Mouse (Mus musculus) CD8-positive naive resting alpha-beta T cell, adult 2 months (primary cell): ENCODE results near the gene Tm9sf4.

Experiments used
- DNase-seq, 2 experiments: peaks; one replicate each; pipeline ENCODE4 v3.0.0; 2022; ENCODE audit warnings: low read depth in 2 of 2, low spot score in 2 of 2

Tm9sf4 gene

DNA sequence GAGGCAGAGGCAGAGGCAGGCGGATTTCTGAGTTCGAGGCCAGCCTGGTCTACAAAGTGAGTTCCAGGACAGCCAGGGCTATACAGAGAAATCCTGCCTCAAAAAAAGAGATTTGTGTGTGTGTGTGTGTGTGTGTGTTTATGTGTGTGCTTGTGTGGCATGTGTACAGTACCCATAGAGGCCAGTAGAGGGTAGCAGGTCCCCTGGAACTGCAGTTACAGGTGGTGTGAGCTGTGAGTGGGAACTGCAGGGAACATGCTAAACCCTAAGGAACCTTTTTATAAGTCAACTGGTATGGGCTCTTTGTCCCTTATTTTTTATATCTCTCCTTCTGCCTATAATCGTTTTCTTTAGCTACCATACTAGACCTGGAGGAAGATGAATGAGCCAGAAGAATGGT lies 3.8 kb upstream of the Tm9sf4 start:
- DNase-seq, result peak in 1 of 2 experiments; percentile 23

DNA sequence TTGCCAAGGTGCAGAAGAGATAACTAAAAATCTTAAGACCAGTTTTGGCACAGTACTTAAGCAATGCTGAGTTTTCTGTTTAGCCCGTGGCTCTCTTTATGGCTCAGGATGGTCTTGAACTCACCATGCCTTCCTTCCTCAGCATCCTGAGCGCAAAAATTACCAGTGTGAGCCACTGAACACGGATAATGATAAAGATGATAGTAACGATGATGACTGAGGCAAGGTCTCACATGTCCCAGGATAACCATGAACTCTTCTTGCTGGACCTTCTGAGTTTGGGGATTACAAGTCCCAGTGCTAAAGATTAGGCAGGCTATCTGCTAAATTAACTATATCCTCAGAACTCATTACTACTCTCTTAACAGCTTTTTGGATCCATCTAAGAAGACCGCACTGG lies 970 bp upstream of the Tm9sf4 start:
- no peak for DNase-seq

GRCm38 (mm10) chr2:153161684-153162080 lies 579 bp downstream of the Tm9sf4 start:
- no peak for DNase-seq

GRCm38 (mm10) chr2:153167136-153167535 lies 6.0 kb downstream of the Tm9sf4 start:
- DNase-seq, result no peak

- DNase-seq, result no peak
Measured at GRCm38 (mm10) chr2:153168134-153168820, 7.2 kb downstream of the Tm9sf4 start.

GRCm38 (mm10) chr2:153170490-153171224 lies 9.6 kb downstream of the Tm9sf4 start:
- DNase-seq, result no peak

- DNase-seq, result no peak
Measured at GRCm38 (mm10) chr2:153171966-153172365, 10.9 kb downstream of the Tm9sf4 start.

DNA sequence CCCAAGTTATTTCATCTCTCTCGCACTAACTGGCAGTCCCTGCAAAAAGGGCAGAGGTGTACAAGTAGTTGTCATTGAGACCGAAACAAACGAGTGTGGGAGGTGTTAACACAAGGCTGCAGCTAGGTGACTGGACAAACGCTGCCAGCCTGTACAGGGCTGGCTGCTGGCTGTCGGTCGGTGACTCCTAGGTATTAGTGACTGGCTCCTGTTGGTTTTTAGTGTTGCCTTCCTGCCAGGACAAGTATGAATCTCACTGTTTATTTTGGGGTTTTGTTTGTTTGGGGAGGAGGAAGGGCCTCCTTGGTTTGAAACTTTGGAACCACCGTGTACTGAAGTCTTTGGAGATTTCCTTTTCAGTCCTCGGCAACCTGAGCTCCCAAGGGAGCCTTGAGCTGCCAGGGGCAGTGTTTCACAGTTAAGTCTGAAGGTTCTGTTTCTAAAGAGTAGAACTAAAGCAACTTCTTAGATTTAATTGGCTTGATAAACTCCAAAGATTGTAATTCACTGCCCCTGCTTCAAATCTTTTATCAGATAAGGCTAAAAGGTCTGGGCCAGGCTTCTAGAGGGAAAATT lies 15.0 kb downstream of the Tm9sf4 start:
- DNase-seq, result no peak

- DNase-seq, result no peak
Measured at GRCm38 (mm10) chr2:153177188-153177587, 16.1 kb downstream of the Tm9sf4 start.

GRCm38 (mm10) chr2:153179126-153179860 lies 18.2 kb downstream of the Tm9sf4 start:
- DNase-seq, result no peak

- no peak for DNase-seq
Measured at GRCm38 (mm10) chr2:153179961-153180360, 18.9 kb downstream of the Tm9sf4 start.

DNA sequence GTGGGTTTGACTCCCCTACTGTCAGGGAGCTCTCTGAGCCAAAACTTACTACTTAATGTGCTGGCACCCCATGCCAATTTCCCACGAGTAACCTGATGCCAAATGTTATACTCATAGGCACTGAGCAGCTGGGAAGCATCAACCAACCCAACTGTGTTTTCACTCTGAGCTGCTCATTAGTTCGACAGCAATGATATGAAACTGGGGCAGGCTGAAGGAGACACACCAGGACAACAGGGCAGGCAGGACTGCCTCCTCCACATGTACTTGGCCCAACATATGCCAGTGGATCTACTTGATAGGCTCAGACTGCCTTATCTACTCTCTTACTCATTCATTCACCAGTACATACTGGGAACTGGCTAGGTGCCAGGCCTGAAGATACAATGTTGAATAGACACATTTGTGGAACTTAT lies 25.1 kb downstream of the Tm9sf4 start:
- no peak for DNase-seq

DNA sequence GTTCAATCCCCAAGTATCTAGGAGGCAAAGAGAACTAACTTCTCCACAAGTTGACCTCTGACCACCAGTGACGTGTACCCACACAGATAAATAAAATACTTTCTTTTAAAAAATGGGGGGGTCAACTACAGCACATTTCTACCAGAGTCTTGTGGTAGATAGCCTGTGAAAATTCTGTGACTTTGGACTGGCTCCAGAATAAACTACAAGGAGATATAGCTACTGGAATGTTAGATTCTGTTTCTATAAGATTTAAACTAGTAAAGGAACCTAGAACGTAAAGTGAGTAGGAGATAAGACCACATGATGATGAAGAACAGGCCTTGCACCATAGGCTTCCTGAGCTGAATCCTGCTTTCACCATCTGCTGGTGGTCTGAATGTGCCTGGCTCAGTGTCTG lies 26.7 kb downstream of the Tm9sf4 start:
- DNase-seq, result no peak

GRCm38 (mm10) chr2:153191242-153191641 lies 30.1 kb downstream of the Tm9sf4 start:
- DNase-seq, result no peak

DNA sequence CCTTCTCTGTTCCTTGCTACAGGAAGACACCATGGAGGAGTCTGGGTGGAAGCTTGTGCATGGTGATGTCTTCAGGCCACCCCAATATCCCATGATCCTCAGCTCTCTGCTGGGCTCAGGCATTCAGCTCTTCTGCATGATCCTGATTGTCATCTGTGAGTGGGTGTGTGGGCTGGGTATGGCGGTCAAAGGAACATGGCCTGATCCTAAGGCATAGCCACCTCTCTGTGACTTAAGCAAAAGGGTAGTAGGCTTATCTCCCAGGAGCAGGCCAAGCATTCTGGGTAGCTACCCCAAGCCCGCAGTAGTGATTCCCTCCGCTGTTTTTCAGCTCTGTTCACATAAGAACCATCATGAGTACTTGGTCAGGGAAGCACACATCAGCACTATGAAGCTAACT lies 33.2 kb downstream of the Tm9sf4 start:
- DNase-seq, result no peak

- no peak for DNase-seq
Measured at GRCm38 (mm10) chr2:153198485-153198884, 37.4 kb downstream of the Tm9sf4 start.

DNA sequence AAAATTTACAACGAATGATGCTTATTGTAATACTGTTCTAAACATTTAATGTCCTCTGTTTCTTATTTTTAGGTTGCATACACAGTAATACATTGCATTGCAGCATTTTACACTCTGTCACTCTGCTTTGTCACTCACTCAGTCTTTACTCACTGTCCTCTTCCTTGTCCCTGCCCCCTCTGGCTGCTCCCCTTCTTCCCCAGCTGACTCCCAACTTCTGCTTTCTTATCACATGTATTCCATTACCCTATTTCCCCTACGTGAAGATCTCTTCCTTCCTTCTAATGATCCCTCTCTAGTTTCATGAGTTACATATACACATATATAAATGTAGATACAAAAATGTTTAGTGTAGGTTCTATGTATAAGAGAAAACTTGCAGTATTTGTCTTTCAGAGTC lies 38.0 kb downstream of the Tm9sf4 start:
- no peak for DNase-seq

- DNase-seq, result no peak
Measured at GRCm38 (mm10) chr2:153202766-153203165, 41.7 kb downstream of the Tm9sf4 start.

GRCm38 (mm10) chr2:153208149-153208548 lies 47.0 kb downstream of the Tm9sf4 start:
- DNase-seq, result no peak

- no peak for DNase-seq
Measured at GRCm38 (mm10) chr2:153209286-153209685, 48.2 kb downstream of the Tm9sf4 start.

DNA sequence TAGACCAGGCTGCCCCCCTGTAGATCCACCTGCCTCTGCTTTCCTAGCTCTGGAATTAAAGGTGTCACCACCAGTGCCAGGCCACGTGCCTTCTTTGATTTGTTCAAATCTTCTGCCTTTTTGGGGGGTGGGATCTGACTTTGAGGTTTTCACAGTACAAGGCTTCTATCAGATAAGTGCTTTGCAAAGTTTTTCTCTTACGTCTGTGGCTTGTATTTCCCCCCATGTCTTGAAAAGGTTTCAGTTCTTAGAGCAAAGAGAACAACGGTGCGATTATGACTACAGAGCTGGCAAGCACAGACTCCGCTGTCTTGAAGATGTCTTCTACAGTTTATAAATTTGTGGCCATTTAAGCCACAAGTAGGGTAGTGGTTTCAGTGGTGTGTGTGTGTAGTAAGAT lies 50.3 kb downstream of the Tm9sf4 start:
- no peak for DNase-seq

GRCm38 (mm10) chr2:153213351-153213750 lies 52.2 kb downstream of the Tm9sf4 start:
- DNase-seq, result no peak
